Mouse (Mus musculus) embryo, embryonic 10.5 days (tissue): ENCODE measurements around the gene Ikbke.

Experiments used
- DNase-seq: peaks from one replicate; pipeline ENCODE4 v3.0.0-alpha.2; 2015; ENCODE audit warnings: low spot score

Ikbke gene

GRCm38 (mm10) chr1:131238931-131239381 is 40.5 kb downstream of the Ikbke start:
- no peak for DNase-seq

GRCm38 (mm10) chr1:131236077-131236476 is 43.3 kb downstream of the Ikbke start:
- DNase-seq: no peak

- no peak for DNase-seq
Observed at GRCm38 (mm10) chr1:131233527-131233926, 45.9 kb downstream of the Ikbke start.

- no peak for DNase-seq
Observed at GRCm38 (mm10) chr1:131228659-131229058, 50.7 kb downstream of the Ikbke start.

- no peak for DNase-seq
Observed at GRCm38 (mm10) chr1:131228225-131228624, 51.2 kb downstream of the Ikbke start.

GRCm38 (mm10) chr1:131224848-131225471 is 54.4 kb downstream of the Ikbke start:
- DNase-seq: no peak

- DNase-seq: no peak
Observed at GRCm38 (mm10) chr1:131223345-131223744, 56.1 kb downstream of the Ikbke start.

- no peak for DNase-seq
Observed at GRCm38 (mm10) chr1:131221822-131222590, 57.4 kb downstream of the Ikbke start.

GRCm38 (mm10) chr1:131218933-131219332 is 60.5 kb downstream of the Ikbke start:
- no peak for DNase-seq

GRCm38 (mm10) chr1:131213361-131213760 is 66.0 kb downstream of the Ikbke start:
- no peak for DNase-seq

- DNase-seq: no peak
Observed at GRCm38 (mm10) chr1:131212956-131213355, 66.5 kb downstream of the Ikbke start.

GRCm38 (mm10) chr1:131211655-131212054 is 67.8 kb downstream of the Ikbke start:
- DNase-seq: no peak

- DNase-seq: no peak
Observed at GRCm38 (mm10) chr1:131209971-131210426, 69.4 kb downstream of the Ikbke start.

- DNase-seq: no peak
Observed at GRCm38 (mm10) chr1:131208800-131209199, 70.6 kb downstream of the Ikbke start.

- no peak for DNase-seq
Observed at GRCm38 (mm10) chr1:131208081-131208480, 71.3 kb downstream of the Ikbke start.

GRCm38 (mm10) chr1:131207531-131207930 is 71.9 kb downstream of the Ikbke start:
- DNase-seq: peak; percentile 79

- no peak for DNase-seq
Observed at GRCm38 (mm10) chr1:131206342-131206741, 73.1 kb downstream of the Ikbke start.

GRCm38 (mm10) chr1:131204461-131204860 is 74.9 kb downstream of the Ikbke start:
- DNase-seq: no peak
